Mouse (Mus musculus) small intestine, adult 2 months (tissue): ENCODE data around the gene Lsm7. TPM values are rescaled to one million over a fixed set of nuclear protein-coding genes. Genes with fewer than 3 reads are reported as not detected.

ENCODE experiments used
- H3K27ac ChIP-seq: fragments of 200-500 bp; 2 replicates; pipeline ENCODE4 v1.5.1; 2012; ENCODE audit warnings: low read depth, low read length, control low read depth, inconsistent platforms; ENCODE audit not compliant: insufficient read depth
- H3K27me3 ChIP-seq: fragments of 200-500 bp; 2 replicates; pipeline ENCODE4 v1.6.1; 2012; ENCODE audit warnings: mild to moderate bottlenecking, moderate library complexity, low read length, inconsistent platforms; ENCODE audit not compliant: control insufficient read depth, insufficient read depth
- H3K36me3 ChIP-seq: fragments of 200-500 bp; 2 replicates; pipeline ENCODE4 v1.6.1; 2012; ENCODE audit warnings: mild to moderate bottlenecking, low read length, control low read depth, inconsistent platforms; ENCODE audit not compliant: control insufficient read depth, insufficient read depth
- H3K4me1 ChIP-seq: fragments of 200-500 bp; 2 replicates; pipeline ENCODE4 v1.6.1; 2012; ENCODE audit warnings: low read length, inconsistent platforms, mixed read lengths; ENCODE audit not compliant: control insufficient read depth, insufficient read depth, insufficient read length
- H3K4me3 ChIP-seq: fragments of 200-500 bp; 2 replicates; pipeline ENCODE4 v1.5.1; 2012; ENCODE audit warnings: low read depth, mild to moderate bottlenecking, control low read depth, inconsistent platforms, low read length, moderate library complexity
- CTCF ChIP-seq: fragments of 200-500 bp; IDR thresholded peaks from 2 replicates; pipeline ENCODE4 v1.5.1; 2012; ENCODE audit warnings: low read depth, mild to moderate bottlenecking, control low read depth, inconsistent platforms, low read length, moderate library complexity, mixed read lengths; ENCODE audit not compliant: insufficient replicate concordance, insufficient read length; ENCODE audit errors: extremely low read depth
- POLR2A ChIP-seq: fragments of 200-500 bp; IDR thresholded peaks from 2 replicates; pipeline ENCODE4 v1.6.1; 2012; ENCODE audit warnings: low read depth, mild to moderate bottlenecking, control low read depth, inconsistent platforms, low read length, moderate library complexity
- WGBS: fragments of 180-500 bp; shearing (Covaris S2); methylation state at CpG from one replicate; pipeline ENCODE4 v1.1.7; 2018; 5-methylcytosine and 5-hydroxymethylcytosine counted together
- polyA plus RNA-seq: library from polyadenylated mRNA; depleted of rRNA; stranded (reverse); fragments of >200 nt; gene quantifications from 2 replicates; pipeline ENCODE4 v1.2.3, GENCODE M21; 2012

The Lsm7 gene
- polyA plus RNA-seq, 1 experiment: 82.7 TPM

DNA sequence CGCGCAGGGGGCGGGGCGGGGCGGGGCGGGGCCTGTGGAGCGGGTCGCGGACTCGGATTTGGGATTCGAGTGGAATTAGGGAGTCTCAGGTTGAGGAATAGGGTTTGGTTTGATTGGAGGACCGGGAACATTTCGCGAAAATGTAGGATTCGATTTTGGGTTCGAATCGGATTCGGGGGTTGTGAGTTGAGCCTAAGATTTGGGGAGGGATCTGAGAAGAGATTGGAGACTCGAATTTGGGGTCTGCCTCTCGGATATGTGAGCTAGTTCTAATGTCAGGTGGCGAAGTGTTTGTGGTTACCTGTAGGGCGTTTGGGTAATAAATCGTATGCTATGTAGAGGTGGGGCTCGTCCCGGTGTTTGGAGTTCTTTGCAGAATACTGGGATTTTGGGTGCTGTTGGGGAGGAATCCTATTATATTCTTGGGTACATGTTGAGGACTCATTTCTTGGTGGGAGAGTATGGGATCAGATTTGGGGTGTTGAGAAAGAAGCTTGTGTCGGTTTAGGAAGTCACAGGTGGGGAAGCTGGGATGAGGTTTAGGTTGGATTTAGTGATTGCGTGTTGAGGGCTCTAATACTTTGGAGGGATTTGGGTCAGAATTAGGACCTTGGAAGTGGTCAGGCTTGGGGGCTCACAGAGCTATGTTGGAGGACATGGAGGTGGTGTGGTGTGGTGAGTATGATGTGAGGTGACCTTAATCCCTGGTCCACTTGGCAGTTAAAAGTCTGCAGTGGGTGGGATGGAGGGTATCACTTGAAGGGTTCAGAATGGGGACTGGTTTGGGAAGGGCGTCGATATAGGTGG lies 27.7 kb downstream of the Lsm7 start:
- peaks cover 19% of the 10 kb centered on the region for H3K36me3 ChIP-seq
- H3K27me3 ChIP-seq: no peaks in the 10 kb centered on the region
- H3K27ac ChIP-seq: no peak overlapping the region
- H3K4me1 ChIP-seq: peaks cover 23% of the 10 kb centered on the region
- WGBS: 2% methylated on average over 29 of the region's 29 CpGs
- TF ChIP-seq POLR2A (no peak), CTCF (no peak)
- peak overlapping the region; percentile 76 for H3K4me3 ChIP-seq

DNA sequence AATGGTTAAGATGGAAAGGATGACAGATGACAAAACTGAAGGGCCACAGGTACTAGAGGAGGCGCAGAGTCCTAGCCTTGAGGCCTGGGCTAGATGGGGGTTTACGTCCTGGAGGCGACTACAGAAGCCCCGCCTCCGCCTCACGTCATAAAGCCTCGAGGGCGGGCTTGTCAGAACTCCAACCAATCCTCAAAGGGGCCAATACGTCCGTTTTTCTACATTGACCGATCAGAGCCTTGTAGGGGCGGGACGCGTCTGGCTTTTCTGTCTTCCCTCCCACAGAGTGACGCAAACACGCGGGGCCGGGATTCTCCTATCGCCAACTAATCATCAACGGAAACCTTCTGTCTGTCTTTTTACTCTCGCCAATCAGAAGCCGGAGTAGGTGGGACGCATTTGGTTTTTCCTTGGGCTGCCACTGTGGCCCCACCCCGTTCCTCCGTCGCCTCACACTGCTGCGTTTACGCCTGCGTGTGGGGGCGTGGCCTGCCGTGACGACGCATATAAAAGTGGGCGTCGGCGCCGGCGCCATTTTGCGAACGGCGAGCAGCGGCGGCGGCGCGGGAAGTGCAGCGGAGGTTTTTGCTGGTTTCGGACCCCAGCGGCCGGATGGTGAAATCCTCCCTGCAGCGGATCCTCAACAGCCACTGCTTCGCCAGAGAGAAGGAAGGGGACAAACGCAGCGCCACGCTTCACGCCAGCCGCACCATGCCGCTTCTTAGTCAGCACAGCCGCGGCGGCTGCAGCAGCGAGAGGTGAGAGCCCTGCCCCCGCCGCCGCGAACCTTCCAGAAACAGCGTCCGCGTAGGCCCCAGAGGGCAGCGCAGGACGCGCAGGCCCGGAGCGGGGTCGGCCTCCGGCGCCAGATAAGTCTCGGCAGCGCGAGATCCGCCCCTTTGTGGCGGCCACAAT lies 28.6 kb downstream of the Lsm7 start, which contains the start of gene Oaz1:
Gene Oaz1 (plus strand): TSS at position 506 of the 912 bp plus-strand sequence.
- peak within 1 kb of the TSS; percentile 95 for H3K27ac ChIP-seq
- H3K4me3 ChIP-seq: peak within 1 kb of the TSS; percentile 76
- peaks cover 19% of the 10 kb centered on the region for H3K36me3 ChIP-seq
- WGBS: under 1% methylated on average over 77 of the region's 82 CpGs
- peaks cover 23% of the 10 kb centered on the region for H3K4me1 ChIP-seq
- H3K27me3 ChIP-seq: no peaks in the 10 kb centered on the region
- TF ChIP-seq POLR2A (peak; percentile 70), CTCF (no peak)

DNA sequence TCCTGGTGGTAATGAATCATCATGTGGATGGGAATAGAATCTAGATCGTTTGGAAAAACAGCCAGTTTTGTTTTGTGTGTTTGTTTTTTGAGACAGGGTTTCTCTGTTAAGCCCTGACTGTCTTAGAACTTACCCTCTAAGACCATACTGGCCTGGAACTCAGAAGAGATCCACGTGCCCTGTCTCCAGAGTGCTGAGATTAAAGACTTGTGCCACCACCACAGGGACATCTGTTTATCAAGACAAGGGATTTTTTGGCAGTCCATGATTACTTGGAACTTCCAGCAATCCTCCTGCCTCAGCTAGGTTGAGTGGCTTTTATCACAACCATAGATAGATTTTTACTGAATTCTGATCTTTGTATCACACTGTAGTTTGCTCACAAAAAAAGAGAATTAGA lies 30.2 kb downstream of the Lsm7 start:
- WGBS: 71% methylated on average over 2 of the region's 2 CpGs
- H3K4me1 ChIP-seq: peaks cover 11% of the 10 kb centered on the region
- TF ChIP-seq POLR2A (no peak), CTCF (no peak)
- H3K36me3 ChIP-seq: peaks cover 11% of the 10 kb centered on the region
- no peaks in the 10 kb centered on the region for H3K27me3 ChIP-seq
- H3K4me3 ChIP-seq: no peak overlapping the region
- no peak overlapping the region for H3K27ac ChIP-seq

DNA sequence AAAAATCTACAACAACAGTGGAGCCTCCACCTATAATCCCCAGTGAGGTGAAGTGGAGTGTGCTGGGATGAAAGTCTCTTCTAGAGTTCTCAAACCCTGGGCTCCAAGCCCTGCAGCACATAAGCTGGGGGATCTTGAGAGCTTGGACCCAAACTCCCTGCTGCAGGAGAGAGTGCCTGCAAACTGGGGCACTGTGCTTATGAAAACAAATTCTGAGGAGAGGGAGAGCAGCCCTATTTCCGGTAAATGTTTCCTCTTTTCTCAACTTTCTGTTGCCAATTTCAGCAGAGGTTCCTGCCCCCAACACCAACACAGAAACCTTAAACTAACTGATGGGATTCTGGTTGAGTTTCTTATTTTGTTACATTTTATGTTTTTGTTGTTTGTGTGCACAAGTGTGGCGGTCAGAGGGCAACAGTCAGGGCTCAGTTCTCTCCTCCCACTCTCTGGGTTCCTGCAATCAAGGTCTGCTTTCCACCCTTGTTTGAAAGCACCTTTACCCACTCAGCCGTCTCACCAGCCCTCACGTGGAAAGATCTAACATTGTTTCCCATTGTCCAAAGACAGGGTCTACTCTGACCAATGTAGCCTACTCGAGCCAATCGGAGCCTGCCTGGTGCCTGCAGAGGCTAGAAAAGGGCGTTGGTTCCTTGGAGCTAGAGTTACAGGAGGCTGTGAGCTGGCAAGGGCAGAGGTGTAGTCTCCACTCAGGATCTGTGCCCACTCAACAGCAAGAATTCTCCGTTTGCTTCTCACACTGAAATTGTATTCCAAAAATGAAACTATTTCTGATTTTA lies 31.0 kb downstream of the Lsm7 start:
- Histone ChIP-seq H3K4me3 (no peak overlapping the region), H3K27me3 (no peaks in the 10 kb centered on the region), H3K4me1 (peaks cover 10% of the 10 kb centered on the region), H3K36me3 (peaks cover 3% of the 10 kb centered on the region), H3K27ac (peak overlapping the region; percentile 40; the same call in 1 of the 2 replicates)
- 50% methylated on average over 8 of the region's 8 CpGs for WGBS
- no peak for TF ChIP-seq POLR2A
- no peak for TF ChIP-seq CTCF

DNA sequence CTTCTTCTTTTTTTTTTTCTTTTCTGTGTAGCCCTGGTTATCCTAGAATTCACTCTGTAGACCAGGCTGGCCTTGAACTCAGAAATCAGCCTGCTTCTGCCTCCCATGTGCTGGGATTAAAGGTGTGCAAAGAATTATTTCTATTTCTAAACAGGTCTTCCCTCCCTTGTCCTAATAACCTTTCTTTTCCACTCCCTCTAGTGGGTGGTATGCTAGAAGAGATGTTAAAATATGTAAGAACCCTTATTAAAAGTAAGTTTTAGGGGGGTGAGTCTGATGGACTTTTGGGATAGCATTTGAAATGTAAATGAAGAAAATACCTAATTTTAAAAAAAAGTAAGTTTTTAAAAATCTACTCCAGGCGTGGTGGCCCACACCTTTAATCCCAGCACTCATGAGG lies 31.7 kb downstream of the Lsm7 start:
- H3K27ac ChIP-seq: no peak overlapping the region
- H3K4me1 ChIP-seq: peaks cover 8% of the 10 kb centered on the region
- no peaks in the 10 kb centered on the region; the same call in 1 of the 2 replicates for H3K36me3 ChIP-seq
- no peak overlapping the region for H3K4me3 ChIP-seq
- TF ChIP-seq CTCF (no peak), POLR2A (no peak)
- WGBS: 89% methylated on average over 1 of the region's 1 CpGs
- H3K27me3 ChIP-seq: no peaks in the 10 kb centered on the region

DNA sequence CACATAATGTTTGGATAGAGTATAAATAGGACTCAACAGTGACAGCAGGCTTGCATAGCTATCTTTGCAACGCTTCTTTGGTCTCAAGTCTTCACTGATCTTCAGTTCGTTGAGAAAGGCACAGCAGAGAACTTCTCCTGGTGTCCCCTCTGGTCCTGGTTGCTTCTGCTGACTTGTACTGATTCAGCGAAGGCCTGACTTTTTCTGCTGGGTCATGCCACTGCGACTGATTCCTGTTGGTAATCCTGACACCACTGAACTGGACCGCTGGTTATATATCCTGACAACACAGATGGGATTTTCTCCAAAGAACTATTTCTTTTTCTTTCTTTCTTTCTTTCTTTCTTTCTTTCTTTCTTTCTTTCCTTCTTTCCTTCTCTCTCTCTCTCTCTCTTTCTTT lies 32.5 kb downstream of the Lsm7 start:
- no peak overlapping the region for H3K27ac ChIP-seq
- H3K36me3 ChIP-seq: no peaks in the 10 kb centered on the region
- no peak overlapping the region for H3K4me3 ChIP-seq
- H3K4me1 ChIP-seq: peaks cover 3% of the 10 kb centered on the region; the same call in 1 of the 2 replicates
- 84% methylated on average over 5 of the region's 5 CpGs for WGBS
- TF ChIP-seq CTCF (no peak), POLR2A (no peak)
- H3K27me3 ChIP-seq: no peaks in the 10 kb centered on the region
